Mouse (Mus musculus) liver, embryonic 12.5 days (tissue): ENCODE measurements around the gene Duox1. TPM values are rescaled to one million over a fixed set of nuclear protein-coding genes. Genes with fewer than 3 reads are reported as not detected.
"Not testable (repeated sequence)": the region's sequence is repeated elsewhere in the genome, so short reads cannot be mapped to it uniquely, and the experiment has no call there.

Experiments used
- ATAC-seq: fragments of 200-750 bp; cut with Nextera tagmentation; 2 replicates; pipeline ENCODE4 v1.8.0; 2017; ENCODE audit warnings: moderate number of reproducible peaks, mild to moderate bottlenecking, moderate library complexity
- H3K27ac ChIP-seq: fragments of 300-500 bp; sonication (generic); 2 replicates; pipeline ENCODE4 v1.5.1; 2016; ENCODE audit warnings: mild to moderate bottlenecking
- H3K27me3 ChIP-seq: fragments of 300-500 bp; sonication (generic); replicated peaks from 2 replicates; pipeline ENCODE4 v1.6.1; 2016; ENCODE audit warnings: mild to moderate bottlenecking, moderate library complexity
- H3K36me3 ChIP-seq: fragments of 300-500 bp; sonication (generic); 2 replicates; pipeline ENCODE4 v1.6.1; 2016; ENCODE audit warnings: mild to moderate bottlenecking, moderate library complexity
- H3K4me1 ChIP-seq: fragments of 300-500 bp; sonication (generic); 2 replicates; pipeline ENCODE4 v1.6.1; 2016
- H3K4me2 ChIP-seq: fragments of 300-500 bp; sonication (generic); 2 replicates; pipeline ENCODE4 v1.6.1; 2016; ENCODE audit warnings: mild to moderate bottlenecking, moderate library complexity
- H3K4me3 ChIP-seq: fragments of 300-500 bp; sonication (generic); 2 replicates; pipeline ENCODE4 v1.5.1; 2016; ENCODE audit warnings: mild to moderate bottlenecking, moderate library complexity
- H3K9ac ChIP-seq: fragments of 300-500 bp; sonication (generic); 2 replicates; pipeline ENCODE4 v1.6.1; 2016; ENCODE audit warnings: mild to moderate bottlenecking, moderate library complexity
- H3K9me3 ChIP-seq: fragments of 300-500 bp; sonication (generic); replicated peaks from 2 replicates; pipeline ENCODE4 v1.6.1; 2016; ENCODE audit warnings: mild to moderate bottlenecking, moderate library complexity
- WGBS: fragments of 180-500 bp; shearing (Covaris S2); methylation state at CpG from one replicate; pipeline ENCODE4 v1.1.7; 2016; ENCODE audit not compliant: insufficient replicate concordance; 5-methylcytosine and 5-hydroxymethylcytosine counted together
- polyA plus RNA-seq: library from polyadenylated mRNA; unstranded; fragments of >200 nt; fragmentation: Nextera tagmentation; extraction: Ambion mirVana; gene quantifications from 2 replicates; pipeline ENCODE4 v1.2.1, GENCODE M21; 2016

The Duox1 gene
- polyA plus RNA-seq, 1 experiment from 2014 or later: not detected

DNA sequence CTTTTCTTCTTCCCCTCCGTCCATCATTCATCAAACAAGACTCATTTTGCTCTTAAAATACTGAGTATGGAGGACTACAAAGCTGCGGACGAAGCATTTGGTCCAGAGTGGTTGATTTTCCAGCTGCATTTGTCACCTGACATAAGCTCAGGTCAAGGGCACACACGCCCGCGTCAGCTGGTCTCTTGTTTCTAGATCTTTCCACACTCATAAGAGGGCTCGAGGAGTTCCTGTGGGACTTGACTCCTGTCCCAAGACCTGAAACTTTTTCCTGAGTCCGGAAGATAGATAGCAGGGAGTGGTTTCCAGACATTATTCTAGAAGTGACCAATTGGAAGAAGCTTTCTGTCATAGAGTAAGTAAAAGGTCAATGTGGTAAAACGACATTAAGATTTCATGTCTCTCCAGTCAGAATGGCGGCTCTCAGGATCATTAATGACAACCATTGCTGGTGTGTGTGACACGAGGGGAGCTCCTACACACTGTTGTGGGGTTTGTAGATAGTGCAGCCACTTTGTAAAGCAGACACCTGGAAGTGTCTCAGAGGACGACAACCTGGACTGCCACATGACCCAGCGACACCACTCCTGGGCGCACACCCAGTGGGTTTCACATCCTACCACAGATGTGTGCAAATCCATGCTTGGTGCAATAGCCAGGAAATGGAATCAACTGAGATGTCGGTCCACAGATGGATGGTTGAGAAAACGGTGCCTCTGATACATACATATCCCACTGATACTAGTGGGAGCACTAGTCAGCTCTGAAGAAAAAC is 66.0 kb downstream of the Duox1 start:
- Histone ChIP-seq H3K9me3 (no peaks in the 10 kb centered on the region), H3K27me3 (peaks cover 6% of the 10 kb centered on the region), H3K27ac (no peak overlapping the region), H3K36me3 (no peaks in the 10 kb centered on the region), H3K4me2 (peak overlapping the region; percentile 61; the same call in 1 of the 2 replicates), H3K4me3 (no peak overlapping the region), H3K9ac (no peak overlapping the region), H3K4me1 (peaks cover 21% of the 10 kb centered on the region)
- no peak for ATAC-seq
- 59% methylated on average over 16 of the region's 16 CpGs for WGBS

DNA sequence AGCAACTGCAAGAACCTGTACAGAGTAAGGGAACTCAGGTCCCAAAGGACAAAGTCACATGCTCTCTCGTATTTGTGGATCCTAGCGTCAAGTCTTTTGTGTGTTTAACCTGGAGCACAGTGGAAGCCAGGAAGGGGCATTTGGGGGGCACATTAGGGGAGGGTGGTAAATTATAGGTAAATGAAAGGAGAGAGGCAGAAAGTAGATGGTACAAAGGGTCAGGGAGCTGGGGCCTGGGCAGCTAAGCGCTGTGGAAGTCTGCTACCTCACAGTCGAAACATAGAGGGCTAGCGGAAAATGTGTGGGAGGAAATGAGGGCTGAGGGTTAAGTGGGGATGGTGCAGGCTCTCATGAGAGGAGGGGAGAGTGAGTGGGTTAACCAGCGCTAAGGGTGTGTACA is 66.6 kb downstream of the Duox1 start:
- 68% methylated on average over 6 of the region's 6 CpGs for WGBS
- no peak overlapping the region for H3K9ac ChIP-seq
- H3K27ac ChIP-seq: no peak overlapping the region
- no peak overlapping the region for H3K4me2 ChIP-seq
- H3K9me3 ChIP-seq: no peaks in the 10 kb centered on the region
- no peak overlapping the region for H3K4me3 ChIP-seq
- H3K4me1 ChIP-seq: peaks cover 19% of the 10 kb centered on the region
- no peaks in the 10 kb centered on the region for H3K36me3 ChIP-seq
- H3K27me3 ChIP-seq: peaks cover 6% of the 10 kb centered on the region
- ATAC-seq: no peak

DNA sequence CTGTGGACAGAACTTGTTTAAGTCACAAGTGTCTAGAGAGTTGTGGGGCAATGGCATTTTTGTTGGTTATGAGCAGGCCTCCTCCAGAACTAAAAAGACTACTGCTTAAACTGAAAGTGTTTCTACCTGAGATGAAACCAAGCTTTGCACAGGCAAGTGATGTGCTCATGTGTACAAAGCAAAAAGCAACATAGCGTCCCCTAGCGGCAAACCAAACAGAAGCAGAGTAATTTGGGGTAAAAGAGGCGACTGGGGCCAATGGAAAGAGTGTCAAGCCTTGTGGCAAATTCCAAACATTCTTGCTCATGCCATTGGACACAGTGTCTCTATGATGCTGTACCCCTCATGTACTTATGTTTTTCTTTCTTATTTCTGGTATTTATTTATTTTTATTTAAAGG is 69.6 kb downstream of the Duox1 start:
- no peak for ATAC-seq
- no peak overlapping the region for H3K9ac ChIP-seq
- no peak overlapping the region for H3K4me2 ChIP-seq
- H3K36me3 ChIP-seq: no peaks in the 10 kb centered on the region
- H3K27me3 ChIP-seq: 0 out of 2 replicates have a peak, but pooled peaks cover 2% of the 10 kb centered on the region
- H3K9me3 ChIP-seq: no peaks in the 10 kb centered on the region
- WGBS: 28% methylated on average over 3 of the region's 3 CpGs
- H3K4me3 ChIP-seq: no peak overlapping the region
- H3K27ac ChIP-seq: no peak overlapping the region
- H3K4me1 ChIP-seq: peaks cover 6% of the 10 kb centered on the region

DNA sequence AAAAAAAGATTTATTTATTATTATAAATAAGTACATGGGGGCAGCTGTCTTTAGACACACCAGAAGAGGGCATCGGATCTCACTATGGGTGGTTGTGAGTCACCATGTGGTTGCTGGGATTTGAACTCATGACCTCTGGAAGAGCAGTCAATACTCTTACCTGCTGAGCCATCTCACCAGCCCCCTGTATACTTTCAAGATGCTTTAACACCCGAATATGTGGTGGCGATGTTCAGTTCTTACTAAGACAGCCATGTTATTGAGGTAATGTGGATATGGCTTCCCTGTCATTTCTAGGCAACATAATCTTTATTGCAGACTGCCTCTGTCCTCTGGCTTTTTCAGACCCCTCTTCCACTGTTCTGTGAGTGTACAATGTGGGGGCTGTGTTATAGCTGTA is 71.7 kb downstream of the Duox1 start:
- WGBS: 80% methylated on average over 3 of the region's 3 CpGs

DNA sequence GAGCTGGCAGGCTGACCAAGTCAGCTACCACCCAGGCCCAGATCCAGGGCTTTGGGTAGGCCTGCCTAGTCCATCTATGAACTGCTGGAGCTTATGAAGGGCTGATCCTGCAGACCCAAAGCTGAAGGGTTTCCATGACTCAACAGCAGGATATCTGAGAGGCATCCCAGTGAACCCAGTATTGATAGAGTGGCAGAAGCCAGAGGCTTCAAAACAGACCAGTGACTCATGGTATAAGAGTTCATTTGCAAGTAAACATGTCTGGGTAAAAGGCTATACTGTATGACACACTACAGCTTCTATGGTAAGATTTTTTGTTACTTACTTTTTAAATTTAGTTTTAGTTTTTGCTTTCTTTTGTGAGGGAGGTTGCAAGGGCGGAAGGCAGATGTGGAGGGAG is 80.7 kb downstream of the Duox1 start:
- Histone ChIP-seq H3K9me3 (no peaks in the 10 kb centered on the region), H3K9ac (no peak overlapping the region), H3K4me2 (no peak overlapping the region), H3K4me1 (no peaks in the 10 kb centered on the region), H3K36me3 (no peaks in the 10 kb centered on the region), H3K27me3 (no peaks in the 10 kb centered on the region), H3K4me3 (no peak overlapping the region), H3K27ac (no peak overlapping the region)
- WGBS: 67% methylated on average over 1 of the region's 1 CpGs
- ATAC-seq: no peak

More for the DNA sequence above, 71.7 kb downstream of the Duox1 start:
- not testable (repeated sequence) for H3K27ac ChIP-seq, H3K9ac ChIP-seq, H3K36me3 ChIP-seq, H3K9me3 ChIP-seq, H3K27me3 ChIP-seq, H3K4me1 ChIP-seq, H3K4me2 ChIP-seq, ATAC-seq, H3K4me3 ChIP-seq

Other genes starting within 250 kb of the Duox1 start
- gene Spg11, start 197.3 kb upstream of the Duox1 start, polyA plus RNA-seq: 5.8 and 6.2 TPM in 2 replicates
- 273 and 281 TPM in 2 replicates for gene B2m, start 168.0 kb upstream of the Duox1 start, polyA plus RNA-seq
- gene Trim69, start 155.0 kb upstream of the Duox1 start, polyA plus RNA-seq: 0.07 TPM in 1 of 2 replicates, not detected in the other
- gene Patl2, start 129.5 kb upstream of the Duox1 start, polyA plus RNA-seq: 0.05 TPM in 1 of 2 replicates, not detected in the other
- not detected in 2 replicates for gene Terb2, start 129.4 kb upstream of the Duox1 start, polyA plus RNA-seq
- gene Sord, start 80.9 kb upstream of the Duox1 start, polyA plus RNA-seq: 159 and 163 TPM in 2 replicates
- not detected in 2 replicates for gene Duox2, start 17.2 kb upstream of the Duox1 start, polyA plus RNA-seq
- not detected in 2 replicates for gene Duoxa2, start 16.8 kb upstream of the Duox1 start, polyA plus RNA-seq
- not detected in 2 replicates for gene Duoxa1, start 1.9 kb upstream of the Duox1 start, polyA plus RNA-seq
- 2.0 TPM in 2 replicates for gene Shf, start 53.5 kb downstream of the Duox1 start, polyA plus RNA-seq
- 0.31 and 0.35 TPM in 2 replicates for gene Slc28a2, start 110.8 kb downstream of the Duox1 start, polyA plus RNA-seq
- gene Gm14085, start 169.3 kb downstream of the Duox1 start, polyA plus RNA-seq: not detected in 2 replicates